ENCODE assay signal across 17 mouse cellular contexts in the genomic region with DNA sequence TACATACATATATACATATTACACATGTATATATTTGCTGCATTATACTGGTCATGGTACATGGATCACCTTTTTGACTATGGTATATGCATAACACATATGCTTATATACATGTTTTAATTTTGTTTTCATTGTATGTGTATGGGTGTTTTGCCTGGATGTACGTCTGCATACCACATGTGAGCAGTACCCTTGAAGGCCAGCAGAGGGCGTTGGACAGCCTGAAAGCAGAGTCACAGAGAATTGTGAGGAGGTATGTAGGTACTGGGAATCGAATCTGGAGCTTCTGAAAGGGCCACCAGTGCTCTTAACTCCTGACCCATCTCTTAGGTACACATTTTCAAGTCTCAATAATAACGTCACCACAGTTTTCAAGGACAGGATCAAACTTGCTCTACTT. TPM values are rescaled to one million over a fixed set of nuclear protein-coding genes. Genes with fewer than 3 reads are reported as not detected.
DNase-seq lines count a peak whose midpoint lies in the region; ATAC-seq and TF ChIP-seq lines count a peak whose summit lies in the region.
"Had no signal": no experiment of that assay in that cellular context is flagged by ENCODE, and none has a peak within 500 bp of the region (broad histone marks: within the 10 kb centered on the region; RNA-seq: fewer than 3 reads in every experiment).

No protein-coding gene starts in this region.

- H3K9ac ChIP-seq in hindbrain, embryonic 11.5 days (ENCODE audit: low read depth, low read length), result no peak overlapping the region
- H3K9ac ChIP-seq in lung, embryonic 14.5 days, result no peak overlapping the region
- H3K9ac ChIP-seq: embryonic facial prominence, embryonic 12.5 days; hindbrain, embryonic 15.5 days; midbrain, embryonic 15.5 days had no signal

- no peaks in the 10 kb centered on the region for H3K9me3 ChIP-seq in hindbrain, embryonic 11.5 days (ENCODE audit: control insufficient read depth, low read length)
- H3K9me3 ChIP-seq in hindbrain, embryonic 10.5 days, result 0 out of 2 replicates have a peak, but pooled peaks cover 6% of the 10 kb centered on the region
- no peaks in the 10 kb centered on the region for H3K9me3 ChIP-seq in lung, embryonic 14.5 days (ENCODE audit: low read depth, low read length)
- H3K9me3 ChIP-seq: forebrain, embryonic 10.5 days; hindbrain, embryonic 15.5 days; midbrain, embryonic 15.5 days had no signal

- no peaks in the 10 kb centered on the region for H3K36me3 ChIP-seq in hindbrain, embryonic 11.5 days (ENCODE audit: control insufficient read depth, insufficient read depth, low read length)
- H3K36me3 ChIP-seq in hindbrain, embryonic 10.5 days, result no peaks in the 10 kb centered on the region
- no peaks in the 10 kb centered on the region for H3K36me3 ChIP-seq in lung, embryonic 14.5 days (ENCODE audit: insufficient read depth)
- H3K36me3 ChIP-seq: embryonic facial prominence, embryonic 12.5 days; forebrain, embryonic 10.5 days; hindbrain, embryonic 15.5 days; midbrain, embryonic 15.5 days had no signal

- no peak overlapping the region for H3K4me2 ChIP-seq in hindbrain, embryonic 11.5 days (replicated peaks; ENCODE audit: low read depth, low read length)
- H3K4me2 ChIP-seq in lung, embryonic 14.5 days, result no peak overlapping the region
- H3K4me2 ChIP-seq: embryonic facial prominence, embryonic 12.5 days; hindbrain, embryonic 15.5 days; midbrain, embryonic 15.5 days had no signal

- H3K4me3 ChIP-seq in hindbrain, embryonic 11.5 days (ENCODE audit: low read depth, low read length), result no peak overlapping the region
- no peak overlapping the region for H3K4me3 ChIP-seq in hindbrain, embryonic 10.5 days
- no peak overlapping the region for H3K4me3 ChIP-seq in lung, embryonic 14.5 days (ENCODE audit: low read depth, low read length)
- no peak overlapping the region for H3K4me3 ChIP-seq in bone marrow, adult 2 months (replicated peaks; ENCODE audit: control insufficient read depth, low read depth, low read length)
- H3K4me3 ChIP-seq: embryonic facial prominence, embryonic 12.5 days; forebrain, embryonic 10.5 days; hindbrain, embryonic 15.5 days; midbrain, embryonic 15.5 days had no signal

- peak; percentile 6 for DNase-seq in hindbrain, embryonic 11.5 days (ENCODE audit: low spot score)
- DNase-seq in hindbrain, embryonic 10.5 days (ENCODE audit: low spot score), result no peak
- peak; percentile 10 for DNase-seq in lung, embryonic 14.5 days
- no peak for DNase-seq in lung, postnatal 10 days
- DNase-seq in testis, postnatal 14 days (ENCODE audit: low spot score), result peak; percentile 24
- no peak for DNase-seq in ovary, postnatal 10 days (ENCODE audit: low spot score)
- DNase-seq: adrenal gland, postnatal 36 days; cerebellum, adult 8-10 months; left cerebral cortex, postnatal 4 days; right cerebral cortex, postnatal 14 days; thymus, postnatal 25 days had no signal

- no peak for TF ChIP-seq POLR2A in bone marrow, adult 2 months (IDR thresholded peaks at IDR 0.05; ENCODE audit: borderline replicate concordance, control insufficient read depth, low read depth, low read length)

- TF ChIP-seq CTCF in lung, embryonic 14.5 days (IDR thresholded peaks at IDR 0.05; ENCODE audit: low read depth), result peak; percentile 54
- TF ChIP-seq CTCF in bone marrow, adult 2 months (IDR thresholded peaks at IDR 0.05; ENCODE audit: control insufficient read depth, insufficient read depth, low read length), result 0 out of 2 replicates have a peak, but pooled peaks have one; percentile 4

- H3K4me1 ChIP-seq in hindbrain, embryonic 11.5 days (replicated peaks; ENCODE audit: control insufficient read depth, insufficient read depth, low read length), result no peaks in the 10 kb centered on the region
- no peaks in the 10 kb centered on the region for H3K4me1 ChIP-seq in hindbrain, embryonic 10.5 days (replicated peaks)
- H3K4me1 ChIP-seq in lung, embryonic 14.5 days (ENCODE audit: insufficient read depth), result no peaks in the 10 kb centered on the region
- no peaks in the 10 kb centered on the region for H3K4me1 ChIP-seq in bone marrow, adult 2 months (ENCODE audit: control insufficient read depth, insufficient read depth, low read length)
- H3K4me1 ChIP-seq: forebrain, embryonic 10.5 days; midbrain, embryonic 15.5 days had no signal

- WGBS in hindbrain, embryonic 11.5 days, result 51% methylated on average over 4 of the region's 4 CpGs
- WGBS in hindbrain, embryonic 10.5 days, result 51% methylated on average over 4 of the region's 4 CpGs
- WGBS in lung, embryonic 14.5 days, result 37% methylated on average over 4 of the region's 4 CpGs
- 47% methylated on average over 4 of the region's 4 CpGs for WGBS in bone marrow, adult 2 months

- no peaks in the 10 kb centered on the region for H3K27me3 ChIP-seq in hindbrain, embryonic 11.5 days (ENCODE audit: control insufficient read depth, insufficient read depth, low read length)
- no peaks in the 10 kb centered on the region for H3K27me3 ChIP-seq in hindbrain, embryonic 10.5 days (ENCODE audit: insufficient read depth, poor library complexity, severe bottlenecking)
- no peaks in the 10 kb centered on the region for H3K27me3 ChIP-seq in lung, embryonic 14.5 days (ENCODE audit: insufficient read depth, low read length)
- H3K27me3 ChIP-seq: embryonic facial prominence, embryonic 12.5 days; hindbrain, embryonic 15.5 days; midbrain, embryonic 15.5 days had no signal

- no peak for ATAC-seq in hindbrain, embryonic 11.5 days (ENCODE audit: low FRiP score)
- ATAC-seq in lung, embryonic 14.5 days (ENCODE audit: insufficient read depth), result no peak
- ATAC-seq: CD4-positive, CD25-positive, alpha-beta regulatory T cell, adult 4 months; midbrain, embryonic 15.5 days had no signal

- no peak overlapping the region for H3K27ac ChIP-seq in hindbrain, embryonic 11.5 days (ENCODE audit: low read depth, low read length)
- no peak overlapping the region for H3K27ac ChIP-seq in hindbrain, embryonic 10.5 days
- no peak overlapping the region for H3K27ac ChIP-seq in lung, embryonic 14.5 days (ENCODE audit: low read depth)
- no peak overlapping the region for H3K27ac ChIP-seq in bone marrow, adult 2 months (ENCODE audit: control insufficient read depth, insufficient read depth, low read depth, low read length, poor library complexity)
- H3K27ac ChIP-seq: embryonic facial prominence, embryonic 12.5 days; forebrain, embryonic 10.5 days; hindbrain, embryonic 15.5 days; midbrain, embryonic 15.5 days had no signal

RNA-seq across cellular contexts. Expression of gene Tmem132d, which starts 43.2 kb away (rescaled TPM):
- polyA plus RNA-seq in hindbrain, embryonic 11.5 days (2014; fragmentation: Nextera tagmentation; extraction: Ambion mirVana), result 0.46 and 0.63 TPM in 2 replicates
- 0.36 and 0.54 TPM in 2 replicates for polyA plus RNA-seq in hindbrain, embryonic 10.5 days (2016; fragmentation: Nextera tagmentation; extraction: Ambion mirVana)
- 2.6 and 3.3 TPM in 2 replicates for polyA plus RNA-seq in lung, embryonic 14.5 days (2014; fragmentation: Nextera tagmentation; extraction: Ambion mirVana)
- polyA plus RNA-seq in bone marrow, adult 2 months (2011; ENCODE audit: insufficient read depth, insufficient read length, low replicate concordance, missing spikeins), result 1.2 TPM in 1 of 2 replicates, not detected in the other
- polyA plus RNA-seq: CD4-positive, CD25-positive, alpha-beta regulatory T cell, adult 4 months had no signal

Comparison
In these comparisons a context has a peak if more than half of its experiments do, and no peak if none do; other contexts are left out.
1. DNase-seq: peak in hindbrain, embryonic 11.5 days (single experiment), lung, embryonic 14.5 days (single experiment) and testis, postnatal 14 days (single experiment); none in hindbrain, embryonic 10.5 days (single experiment), lung, postnatal 10 days (single experiment) and ovary, postnatal 10 days (single experiment).